Mouse (Mus musculus) layer of hippocampus, postnatal 10 days (tissue): ENCODE measurements around the gene Cox6a1. TPM values are rescaled to one million over a fixed set of nuclear protein-coding genes. Genes with fewer than 3 reads are reported as not detected.
"Not testable (repeated sequence)": the region's sequence is repeated elsewhere in the genome, so short reads cannot be mapped to it uniquely, and the experiment has no call there.

Experiments used
- DNase-seq, 2 experiments: peaks; one replicate each; pipeline ENCODE4 v3.0.0; 2021; ENCODE audit warnings: low spot score in 2 of 2
- total RNA-seq, 2 experiments: library from RNA; stranded (reverse); gene quantifications; 2 replicates each; pipeline ENCODE4 v1.2.3; 2021

The Cox6a1 gene
- total RNA-seq, 2 experiments from 2014 or later, result 732 to 825 TPM

GRCm38 (mm10) chr5:115349225-115349555 is 409 bp upstream of the Cox6a1 start:
- no peak for DNase-seq

GRCm38 (mm10) chr5:115347564-115347963 is 1.2 kb downstream of the Cox6a1 start:
- peak; percentile 78 to 84 for DNase-seq

- DNase-seq, result no peak
Observed at GRCm38 (mm10) chr5:115341314-115342165, 7.2 kb downstream of the Cox6a1 start.

- peak; percentile 87 to 92 for DNase-seq
Observed at GRCm38 (mm10) chr5:115340577-115341313, 8.0 kb downstream of the Cox6a1 start, which contains the start of the genes Gatc and Triap1. TSS of gene Gatc (minus strand) at chr5:115341178. TSS of gene Triap1 (plus strand) at chr5:115341225.

- no peak for DNase-seq
Observed at GRCm38 (mm10) chr5:115340007-115340406, 8.8 kb downstream of the Cox6a1 start.

- DNase-seq, result no peak
Observed at GRCm38 (mm10) chr5:115333626-115334025, 15.2 kb downstream of the Cox6a1 start.

- DNase-seq, result no peak
Observed at GRCm38 (mm10) chr5:115330955-115331354, 17.8 kb downstream of the Cox6a1 start.

GRCm38 (mm10) chr5:115327610-115328548 is 20.9 kb downstream of the Cox6a1 start:
- peak; percentile 49 to 61 for DNase-seq

- DNase-seq, result peak; percentile 97 to 98
Observed at GRCm38 (mm10) chr5:115326875-115327609, 21.7 kb downstream of the Cox6a1 start, which contains the start of gene Srsf9. TSS of gene Srsf9 (plus strand) at chr5:115327177.

GRCm38 (mm10) chr5:115326256-115326831 is 22.4 kb downstream of the Cox6a1 start:
- DNase-seq, result no peak

GRCm38 (mm10) chr5:115319004-115319940 is 29.5 kb downstream of the Cox6a1 start:
- DNase-seq, result peak; percentile 57 to 77

GRCm38 (mm10) chr5:115317645-115318328 is 31.0 kb downstream of the Cox6a1 start:
- no peak for DNase-seq

- DNase-seq, result no peak
Observed at GRCm38 (mm10) chr5:115316968-115317644, 31.7 kb downstream of the Cox6a1 start.

GRCm38 (mm10) chr5:115313668-115313943 is 35.2 kb downstream of the Cox6a1 start:
- no peak for DNase-seq

GRCm38 (mm10) chr5:115312816-115313667 is 35.7 kb downstream of the Cox6a1 start:
- DNase-seq, result no peak

- DNase-seq, result no peak
Observed at GRCm38 (mm10) chr5:115312354-115312753, 36.4 kb downstream of the Cox6a1 start.

- DNase-seq, result not testable (repeated sequence)
Observed at GRCm38 (mm10) chr5:115302190-115302589, 46.6 kb downstream of the Cox6a1 start.
